Mouse (Mus musculus): Measurements from ENCODE around the gene Tecr. TPM values are rescaled to one million over a fixed set of nuclear protein-coding genes. Genes with fewer than 3 reads are reported as not detected.
A peak's percentile ranks its signal among the peaks of the same experiment; 100 is the strongest.
"Not testable (repeated sequence)": the region's sequence is repeated elsewhere in the genome, so short reads cannot be mapped to it uniquely, and the experiment has no call there.

Gene Tecr
- total RNA-seq, 2 experiments from 2014 or later = 487 to 510 TPM

DNA sequence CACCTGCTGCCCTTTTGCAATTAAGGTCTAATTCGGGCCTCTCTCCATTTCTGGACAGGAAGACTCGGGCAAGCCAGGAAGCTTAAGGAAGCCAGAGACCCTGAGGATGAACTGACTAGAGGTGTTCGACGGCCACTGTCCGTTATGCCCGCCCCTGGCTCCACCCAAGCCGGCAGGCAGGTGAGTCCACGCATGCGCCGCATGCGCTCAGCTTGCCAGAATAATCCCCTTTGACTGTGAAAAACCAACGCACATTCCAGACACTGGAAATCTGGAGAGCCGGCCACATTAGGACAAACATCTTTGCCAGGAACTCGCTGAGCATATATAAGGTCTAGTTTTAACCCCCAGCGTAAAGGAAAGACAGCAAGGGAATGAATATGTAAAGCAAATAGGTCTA is 24.5 kb downstream of the Tecr start:
- DNase-seq = peak in 1 of 2 experiments; percentile 2

DNA sequence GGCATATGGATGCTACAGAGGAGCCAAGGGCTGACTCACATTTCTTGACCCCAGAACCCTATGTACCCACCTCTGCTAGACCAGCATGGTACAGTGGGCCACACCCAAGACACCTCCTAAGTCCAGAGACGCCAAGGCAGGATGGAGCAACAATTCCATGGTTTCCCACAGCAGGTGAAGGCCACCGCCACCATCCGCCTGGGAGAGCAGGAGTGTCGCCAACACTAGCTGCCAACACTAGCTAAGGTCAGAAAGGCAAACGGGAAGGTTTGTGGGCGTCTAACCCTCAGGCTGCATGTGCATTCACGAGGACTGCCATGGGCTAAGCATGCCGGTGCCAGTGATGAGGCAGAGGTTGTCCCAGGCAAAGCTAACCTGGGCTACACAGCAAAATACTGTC is 25.5 kb downstream of the Tecr start:
- DNase-seq = peak in 1 of 2 experiments; percentile 11

DNA sequence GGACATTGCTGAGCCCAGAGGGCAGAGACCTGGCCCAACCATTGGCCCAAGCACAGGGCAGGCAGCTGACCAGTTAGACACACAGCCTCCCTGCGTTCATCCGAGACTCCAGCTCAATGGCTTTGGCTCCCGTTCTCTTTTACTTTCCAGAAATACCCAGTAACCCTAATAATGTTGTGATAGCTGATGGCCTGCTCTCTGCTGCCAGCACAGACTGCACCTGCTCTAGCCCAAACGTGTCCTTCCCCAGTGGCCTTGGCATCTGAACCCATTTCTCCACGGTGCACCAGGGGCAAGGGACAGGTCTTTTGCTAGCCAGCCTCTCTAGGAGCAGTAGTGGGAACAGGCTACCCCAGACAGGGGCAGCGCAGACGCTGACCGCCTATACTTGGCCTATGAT is 26.9 kb downstream of the Tecr start:
- DNase-seq = peak; percentile 43 to 61

DNA sequence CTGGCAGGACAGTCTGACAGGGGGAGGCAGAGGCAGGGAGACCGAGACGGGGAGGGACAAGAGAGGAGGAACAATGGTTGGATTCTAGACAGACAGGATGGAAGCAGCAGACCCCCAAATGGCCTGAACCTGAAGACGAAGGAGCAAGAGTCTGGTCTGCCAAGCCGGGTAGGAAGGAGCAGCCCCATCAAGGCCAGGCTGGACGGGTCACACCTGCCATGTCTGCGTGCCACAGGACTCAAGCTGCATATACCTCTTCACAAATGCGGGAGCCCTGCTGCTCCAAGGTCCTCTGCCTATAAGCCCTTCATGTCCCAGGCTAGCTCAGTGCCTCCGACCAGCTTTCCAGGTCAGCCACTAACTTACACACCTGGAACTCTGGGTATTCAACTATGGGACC is 28.1 kb downstream of the Tecr start:
- no peak for DNase-seq

DNA sequence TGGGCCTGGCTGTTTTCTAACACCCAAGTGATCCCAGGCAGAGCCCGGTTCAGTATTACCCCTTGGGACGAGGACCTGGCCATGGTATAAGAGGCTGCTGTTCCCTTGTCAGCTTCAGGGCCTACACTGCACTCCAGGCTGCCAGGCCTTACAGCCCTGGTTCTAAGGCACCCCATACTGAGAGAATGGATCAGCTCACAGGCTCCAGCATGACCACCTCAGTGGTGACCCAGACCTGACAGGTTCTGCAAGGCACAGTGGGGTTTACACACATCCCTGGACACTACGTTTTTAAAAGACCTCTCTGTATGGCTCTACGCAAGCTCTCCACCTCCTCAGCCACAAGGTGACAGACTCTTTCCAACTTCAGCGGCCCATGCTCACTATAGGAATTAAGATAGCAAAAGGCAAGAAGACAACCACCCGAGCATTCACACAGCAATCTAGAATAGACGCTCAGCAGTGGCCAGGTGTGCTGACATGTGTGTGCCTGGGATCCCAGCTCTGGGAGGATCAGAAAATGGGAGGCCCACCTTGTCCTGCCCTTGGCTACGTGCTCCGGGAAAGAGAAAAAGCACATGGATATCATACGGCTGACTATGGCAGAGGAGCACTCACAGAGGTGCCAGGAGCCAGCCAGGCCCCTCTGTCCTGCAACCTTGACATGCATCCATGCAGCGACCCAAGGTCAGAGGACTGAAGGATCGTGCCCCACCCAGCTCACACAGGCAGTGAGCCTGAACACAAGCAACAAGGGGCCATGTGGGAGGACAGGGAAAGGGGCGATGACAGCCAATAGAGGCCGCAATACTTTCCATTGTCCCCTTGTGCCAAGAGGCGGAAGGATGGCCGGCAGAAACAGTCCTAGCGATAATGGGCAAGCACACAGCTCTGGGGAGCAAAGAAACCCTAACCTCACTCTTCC is 29.4 kb downstream of the Tecr start:
- peak; percentile 51 to 57 for DNase-seq

DNA sequence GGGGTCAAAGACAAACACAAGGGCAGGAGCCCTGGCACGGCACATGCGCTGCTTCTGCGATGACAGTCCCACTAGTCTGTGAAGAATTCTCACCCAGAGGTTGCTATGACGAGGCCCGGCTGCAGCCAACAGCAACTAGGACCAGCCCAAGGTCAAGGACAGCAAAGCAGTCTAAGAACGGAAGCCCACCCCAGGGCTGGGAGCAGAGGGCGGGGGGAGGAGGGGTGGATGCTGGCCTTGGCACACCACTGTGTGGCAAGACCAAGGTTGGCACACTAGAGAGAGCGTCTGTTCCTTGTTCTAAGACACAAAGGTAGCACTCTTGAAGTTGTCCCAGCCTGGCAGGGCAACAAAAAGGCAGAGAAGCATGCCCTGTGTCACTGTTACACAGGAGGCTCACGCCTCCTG is 30.4 kb downstream of the Tecr start:
- peak; percentile 67 to 76 for DNase-seq

DNA sequence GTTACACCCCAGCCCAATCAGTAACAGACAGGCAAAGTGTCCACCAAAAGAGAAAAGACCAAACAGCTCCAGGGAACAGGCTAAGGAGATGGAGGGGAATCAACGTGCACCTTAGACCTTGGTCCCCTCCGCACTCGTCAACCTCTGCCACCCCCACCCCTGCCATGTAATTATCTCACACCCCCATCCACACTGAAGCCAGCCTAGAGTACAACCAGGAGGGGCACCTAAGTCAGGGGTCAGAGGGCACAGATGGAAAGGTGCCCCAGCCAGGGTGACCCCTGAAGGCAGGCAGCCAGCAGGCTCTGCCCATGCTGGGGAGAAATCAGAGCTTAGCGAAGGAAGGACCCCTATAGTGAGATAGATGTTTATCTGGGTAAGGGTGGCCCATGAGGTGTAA is 30.9 kb downstream of the Tecr start:
- peak in 1 of 2 experiments; percentile 31 for DNase-seq

DNA sequence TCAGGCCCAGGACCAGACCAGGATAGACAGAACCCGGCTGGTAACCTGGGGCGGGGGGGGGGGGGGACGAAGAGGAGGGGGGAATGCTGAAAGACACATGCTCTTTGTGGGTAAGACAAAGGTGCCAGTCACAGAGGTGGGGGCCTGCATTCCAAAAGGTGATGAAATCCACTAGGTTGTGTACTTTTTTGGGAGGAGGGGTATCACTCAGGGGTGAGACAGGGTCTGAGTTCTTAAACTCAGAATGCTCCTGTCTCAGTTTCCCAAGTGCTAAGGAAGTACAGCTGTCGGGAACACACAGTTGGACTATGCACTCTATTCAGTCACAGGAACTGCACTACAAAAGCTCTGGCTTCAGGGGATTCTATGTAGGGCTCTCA is 31.3 kb downstream of the Tecr start:
- DNase-seq = peak in 1 of 2 experiments; percentile 17

DNA sequence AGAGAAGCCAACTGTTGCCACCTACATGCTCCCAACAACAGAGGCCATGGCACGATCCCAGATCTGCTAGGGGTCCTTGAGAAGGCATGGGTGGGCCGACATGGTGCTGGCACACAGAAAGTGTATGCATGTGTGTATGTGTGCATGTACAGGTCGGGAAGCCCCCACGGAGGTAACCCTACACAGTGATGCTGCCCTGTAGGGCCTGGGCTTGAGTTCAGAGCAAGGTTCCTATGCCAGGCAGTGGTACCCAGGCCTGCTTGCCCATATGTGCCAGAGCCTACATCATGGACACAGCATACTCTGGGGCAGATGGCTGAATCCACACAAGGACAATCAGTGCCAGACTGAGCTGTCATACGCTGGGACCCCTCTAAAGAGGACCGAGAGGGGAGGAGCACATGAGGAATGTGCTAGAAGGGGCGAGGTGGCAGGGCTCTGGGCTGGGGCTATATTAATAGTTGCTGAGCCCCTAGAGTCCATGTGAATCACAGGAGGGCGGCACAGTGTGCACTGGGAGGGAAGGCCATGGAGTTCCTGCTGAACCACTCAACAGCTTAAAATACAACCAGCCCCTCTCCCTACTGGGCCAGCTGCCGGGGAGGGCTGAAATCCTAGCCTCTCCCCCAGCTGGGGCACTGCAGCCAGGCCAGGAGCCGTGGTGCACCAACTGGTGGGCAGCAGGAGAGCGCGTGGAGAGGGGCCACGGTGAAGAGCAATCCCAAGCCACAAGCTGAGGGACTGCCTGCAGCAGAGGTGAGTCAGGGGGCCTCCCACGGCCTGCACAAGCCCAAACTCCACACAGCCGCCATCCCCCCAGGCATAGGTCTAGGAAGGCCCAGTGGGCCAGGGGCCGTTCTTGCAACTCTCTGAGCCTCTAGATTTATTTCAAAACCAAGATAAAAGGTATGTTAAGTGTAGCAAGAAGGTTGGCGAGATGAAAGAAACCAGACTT is 31.9 kb downstream of the Tecr start:
- peak; percentile 56 to 76 for DNase-seq

DNA sequence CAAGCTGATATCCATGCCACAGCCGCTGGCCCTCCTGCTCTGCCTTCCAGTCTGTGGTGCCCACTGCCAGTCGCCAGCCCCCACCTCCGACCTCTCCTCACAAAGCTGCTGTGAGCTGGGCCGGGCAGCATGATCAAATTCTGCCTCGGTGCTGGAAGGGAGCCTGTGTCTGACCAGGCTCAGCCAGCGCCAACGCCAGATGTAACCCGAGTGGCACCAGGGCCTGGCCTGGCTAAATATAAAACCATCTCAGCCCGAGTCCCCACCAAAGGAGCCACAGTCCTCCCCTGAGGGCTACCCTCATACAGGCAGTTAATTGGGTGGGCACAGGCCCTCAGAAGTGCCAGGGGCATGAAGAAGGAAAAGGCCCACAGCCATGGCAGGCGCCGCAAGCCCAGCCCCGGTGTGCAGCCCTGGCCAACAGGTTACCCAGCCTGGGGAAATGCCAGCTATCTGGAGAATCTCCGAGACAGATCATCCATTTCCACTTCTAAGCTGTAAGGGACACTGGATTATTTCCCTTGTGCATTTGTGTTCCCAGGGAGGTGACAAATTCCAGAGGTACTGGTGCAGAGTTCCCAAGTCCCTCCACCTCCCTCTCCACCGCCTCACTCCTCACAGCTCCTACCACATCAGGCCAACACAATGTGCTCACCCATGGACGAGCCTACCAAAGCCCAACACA is 33.0 kb downstream of the Tecr start:
- peak; percentile 63 to 66 for DNase-seq

DNA sequence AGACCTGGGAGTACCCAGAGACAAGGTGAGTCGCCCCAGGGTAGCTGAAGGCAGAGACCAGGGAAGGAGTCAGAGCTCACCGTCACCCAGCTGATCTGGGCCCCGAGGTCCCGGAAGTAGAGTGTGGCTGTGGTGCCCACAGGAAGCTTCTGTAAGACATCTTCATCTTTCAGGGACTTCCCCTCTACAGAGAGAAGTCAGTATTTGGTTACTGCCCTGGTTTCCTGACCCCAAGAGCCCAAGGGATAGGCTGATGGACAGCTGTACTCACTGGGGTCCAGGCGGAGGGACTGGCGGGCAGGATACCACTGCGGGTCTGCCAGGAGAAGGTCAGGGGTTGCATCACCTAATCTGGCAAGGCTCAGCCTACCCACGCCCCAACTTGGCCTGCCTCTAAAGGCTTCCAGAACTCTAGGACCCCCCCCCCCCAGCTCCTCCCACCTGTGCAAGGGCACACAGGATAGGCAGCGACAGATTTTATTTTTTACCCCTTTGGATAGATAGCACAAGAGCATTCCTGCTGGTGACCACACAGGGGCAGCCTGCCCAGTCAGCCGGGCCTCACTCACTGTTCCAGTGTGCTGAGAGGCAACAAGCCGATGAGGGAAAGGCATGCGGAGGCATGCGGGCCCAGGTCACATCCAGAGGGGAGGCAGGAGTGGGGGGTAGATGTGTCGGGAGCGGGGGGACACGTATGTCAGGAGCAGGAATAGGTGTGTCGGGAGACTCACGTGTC is 34.5 kb downstream of the Tecr start:
- DNase-seq = peak; percentile 67 to 71

DNA sequence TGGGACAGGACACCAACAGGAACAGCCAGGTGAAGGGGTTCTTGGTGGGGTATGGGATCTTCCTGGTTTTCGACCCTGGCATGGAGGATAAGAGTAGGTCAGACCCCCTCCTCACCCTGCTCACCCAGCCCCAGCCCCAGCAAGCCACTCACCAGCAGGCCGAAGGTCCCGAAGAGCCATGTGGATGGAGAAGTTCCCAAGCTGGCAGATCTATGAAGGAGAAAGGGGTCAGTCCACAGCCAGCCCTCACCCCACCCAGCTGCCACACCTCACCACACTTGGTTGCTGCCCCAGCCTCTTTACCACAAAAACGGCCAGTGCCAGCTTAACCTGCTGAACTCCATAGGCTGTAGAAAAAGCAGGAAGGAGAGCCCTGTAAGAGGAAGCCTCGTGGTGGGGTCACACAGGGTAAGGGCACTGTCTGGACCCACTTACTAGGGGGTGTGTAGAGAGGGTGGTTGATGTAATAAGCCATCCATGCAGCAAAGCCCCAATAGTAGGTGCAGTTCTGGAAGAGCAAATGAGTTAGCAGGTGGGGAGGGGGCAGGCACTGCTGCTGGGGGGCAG is 35.4 kb downstream of the Tecr start:
- DNase-seq = peak in 1 of 2 experiments; percentile 11

DNA sequence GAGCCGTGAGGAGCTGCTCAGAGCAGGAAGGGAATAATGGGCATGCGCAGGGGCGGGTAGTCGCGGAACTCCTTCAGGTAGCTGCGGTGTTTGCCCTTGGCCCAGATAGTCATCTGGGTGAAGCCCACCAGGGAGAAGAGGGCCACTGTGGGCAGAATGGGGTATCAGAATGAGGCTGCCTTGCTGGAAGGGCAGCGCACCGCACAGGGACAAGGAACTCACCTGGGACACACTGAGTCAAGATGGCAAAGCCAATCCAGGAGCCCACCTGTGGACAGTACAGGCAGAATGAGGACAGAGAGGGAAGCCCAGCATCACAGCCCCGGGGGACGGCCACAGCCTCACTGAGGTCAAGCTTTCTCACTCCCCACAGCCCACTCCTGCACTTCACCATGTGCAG is 36.0 kb downstream of the Tecr start:
- DNase-seq = peak in 1 of 2 experiments; percentile 3

DNA sequence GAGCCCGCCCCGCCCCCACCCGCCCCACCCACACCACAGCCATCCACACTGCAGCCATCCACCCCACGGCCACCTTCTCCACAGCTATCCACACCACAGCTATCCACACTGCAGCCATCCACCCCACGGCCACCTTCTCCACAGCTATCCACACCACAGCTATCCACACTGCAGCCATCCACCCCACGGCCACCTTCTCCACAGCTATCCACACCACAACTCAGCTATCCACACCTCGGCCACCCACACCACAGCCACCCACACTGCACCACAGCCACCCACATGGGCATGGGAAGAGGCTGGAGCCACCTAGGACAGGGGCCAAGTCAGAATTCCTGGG is 36.8 kb downstream of the Tecr start:
- not testable (repeated sequence) for DNase-seq

DNA sequence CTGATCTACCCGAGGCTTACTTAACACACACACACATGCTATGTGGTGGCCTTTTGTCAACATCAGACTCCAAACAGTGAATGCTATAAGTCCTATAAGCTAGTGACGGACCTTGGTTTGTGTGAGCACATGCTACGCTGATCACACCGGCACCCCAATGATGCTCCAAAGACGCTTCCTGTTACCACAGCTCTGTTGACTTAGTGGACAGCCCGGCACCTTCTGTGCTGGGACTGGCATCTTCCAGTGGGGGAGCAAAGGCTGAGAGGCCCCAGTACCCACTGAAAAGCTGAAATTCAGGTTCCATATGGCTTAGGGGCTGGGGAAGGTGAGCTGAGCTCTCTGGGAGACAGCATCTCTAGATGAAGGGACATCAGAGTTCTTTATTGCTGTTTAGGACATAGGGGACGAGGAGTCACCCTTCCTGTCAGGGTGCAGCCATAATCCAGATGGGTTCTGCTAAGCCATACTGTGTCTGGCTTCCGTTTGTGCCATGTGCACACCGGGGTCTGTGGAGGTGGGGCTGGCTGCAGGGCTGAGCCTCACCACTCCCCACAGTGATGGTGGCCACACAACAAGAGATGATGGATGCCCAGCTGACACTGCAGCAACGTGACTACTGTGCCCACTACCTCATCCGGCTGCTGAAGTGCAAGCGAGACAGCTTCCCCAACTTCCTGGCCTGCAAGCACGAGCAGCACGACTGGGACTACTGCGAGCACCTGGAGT is 37.3 kb downstream of the Tecr start:
- DNase-seq = peak in 1 of 2 experiments; percentile 2

DNA sequence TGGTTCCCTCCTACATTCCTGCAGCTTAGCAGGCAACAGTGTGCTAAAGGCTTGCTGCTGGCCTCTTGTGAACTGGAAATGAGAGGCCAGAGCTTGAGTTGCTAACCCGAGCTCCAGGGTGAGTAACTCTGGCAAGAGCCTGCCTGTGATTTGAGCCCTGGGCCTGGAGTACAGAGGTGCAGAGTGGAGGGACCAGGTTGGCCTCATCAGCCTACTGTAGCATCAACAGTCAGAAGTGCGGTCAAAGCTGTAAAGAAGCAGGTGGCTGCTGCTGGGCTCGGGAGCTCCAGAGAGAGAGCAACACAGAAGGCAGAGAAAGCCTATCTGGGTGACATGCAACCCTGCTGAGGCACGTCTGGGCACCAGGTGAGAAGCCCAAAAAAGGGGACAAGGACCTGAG is 38.6 kb downstream of the Tecr start:
- DNase-seq = peak in 1 of 2 experiments; percentile 7

DNA sequence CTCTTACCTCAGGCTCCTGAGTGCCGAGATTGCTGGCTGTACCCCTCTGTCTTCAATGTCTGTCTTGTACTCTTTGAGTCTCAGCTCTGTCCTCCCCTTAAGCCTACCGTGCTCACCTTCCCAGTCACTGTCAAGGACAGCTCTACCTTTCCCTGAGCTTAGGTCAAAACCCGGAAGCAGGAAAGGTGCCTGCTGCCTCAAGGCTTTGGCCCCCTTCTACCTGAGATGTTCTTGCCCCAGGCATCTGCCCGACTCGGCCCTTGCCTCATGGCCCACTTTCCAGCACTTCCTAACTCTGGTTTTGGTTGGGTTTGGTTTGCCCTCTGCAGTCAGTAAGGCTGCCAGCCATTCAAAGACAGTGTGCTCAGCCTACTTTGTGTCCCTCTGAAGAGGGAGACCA is 39.0 kb downstream of the Tecr start:
- peak in 1 of 2 experiments; percentile 3 for DNase-seq

DNA sequence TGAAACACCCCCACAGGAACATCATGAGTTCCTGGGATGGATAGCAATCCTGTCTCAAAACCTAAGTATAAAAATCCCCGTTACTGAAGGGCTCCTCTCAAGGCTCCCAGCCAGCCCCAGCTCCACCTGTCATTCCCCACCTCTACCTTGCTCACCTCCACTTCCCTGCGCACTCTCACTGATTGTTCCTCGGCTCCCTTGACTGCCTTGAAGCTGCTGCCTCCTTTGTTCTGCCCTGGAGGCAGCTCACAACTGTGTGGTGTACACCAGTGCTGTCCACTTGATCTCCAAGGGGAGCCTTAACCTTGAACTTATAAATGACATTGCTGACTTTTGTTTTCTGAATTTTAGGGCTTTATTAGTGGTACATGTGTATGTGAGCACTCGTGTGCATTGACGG is 39.6 kb downstream of the Tecr start:
- peak in 1 of 2 experiments; percentile 6 for DNase-seq

DNA sequence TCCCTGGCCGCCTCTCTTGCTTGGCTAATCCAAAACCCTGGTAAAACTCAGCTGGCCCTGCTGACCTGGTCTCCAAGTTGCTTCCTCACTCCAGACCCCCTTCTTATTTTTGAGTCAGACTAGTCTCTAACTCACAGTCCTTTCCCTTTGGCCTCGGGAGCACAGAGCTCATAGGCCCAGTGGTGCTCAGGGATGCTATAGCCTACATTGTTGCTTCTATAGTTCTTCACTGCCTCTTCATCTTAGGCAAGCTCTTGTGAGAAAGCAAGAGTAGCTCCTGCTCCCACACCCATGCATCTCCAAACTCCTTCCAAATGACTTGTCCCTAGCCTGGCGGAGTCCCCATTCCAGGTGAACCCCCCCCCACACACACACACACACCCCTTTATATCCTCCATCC is 40.1 kb downstream of the Tecr start:
- no peak for DNase-seq
